Mouse (Mus musculus) intestine, postnatal 0 days (tissue): ENCODE data around the gene Pold3. TPM values are rescaled to one million over a fixed set of nuclear protein-coding genes. Genes with fewer than 3 reads are reported as not detected.
"Not testable (repeated sequence)": the region's sequence is repeated elsewhere in the genome, so short reads cannot be mapped to it uniquely, and the experiment has no call there.

Experiments
- ATAC-seq: fragments of 200-750 bp; cut with Nextera tagmentation; 2 replicates; pipeline ENCODE4 v1.8.0; 2017; ENCODE audit warnings: mild to moderate bottlenecking, moderate TSS enrichment, moderate library complexity
- H3K27ac ChIP-seq: fragments of 300-500 bp; sonication (generic); 2 replicates; pipeline ENCODE4 v1.5.1; 2014; ENCODE audit warnings: mild to moderate bottlenecking, low read depth, low read length, moderate library complexity
- H3K27me3 ChIP-seq: fragments of 300-500 bp; sonication (generic); replicated peaks from 2 replicates; pipeline ENCODE4 v1.6.1; 2014; ENCODE audit warnings: low read length, mixed read lengths; ENCODE audit not compliant: control insufficient read depth, insufficient read depth
- H3K36me3 ChIP-seq: fragments of 300-500 bp; sonication (generic); 2 replicates; pipeline ENCODE4 v1.6.1; 2014; ENCODE audit warnings: mild to moderate bottlenecking, moderate library complexity; ENCODE audit not compliant: control insufficient read depth, insufficient read depth
- H3K4me1 ChIP-seq: fragments of 300-500 bp; sonication (generic); replicated peaks from 2 replicates; pipeline ENCODE4 v1.6.1; 2014; ENCODE audit warnings: antibody characterized with exemption, low read length, mixed read lengths; ENCODE audit not compliant: control insufficient read depth, insufficient read depth
- H3K4me2 ChIP-seq: fragments of 300-500 bp; sonication (generic); replicated peaks from 2 replicates; pipeline ENCODE4 v1.6.1; 2014; ENCODE audit warnings: low read depth, mild to moderate bottlenecking, moderate library complexity
- H3K4me3 ChIP-seq: fragments of 300-500 bp; sonication (generic); 2 replicates; pipeline ENCODE4 v1.5.1; 2014; ENCODE audit warnings: low read depth, low read length
- H3K9ac ChIP-seq: fragments of 300-500 bp; sonication (generic); 2 replicates; pipeline ENCODE4 v1.6.1; 2014; ENCODE audit warnings: mild to moderate bottlenecking, low read depth, low read length
- H3K9me3 ChIP-seq: fragments of 300-500 bp; sonication (generic); 2 replicates; pipeline ENCODE4 v1.6.1; 2016; ENCODE audit warnings: mixed run types; ENCODE audit not compliant: control insufficient read depth
- CTCF ChIP-seq: sonication (generic); IDR thresholded peaks from 2 replicates; pipeline ENCODE4 v1.5.1; 2016; ENCODE audit warnings: low read depth, mild to moderate bottlenecking, control low read depth, antibody characterized with exemption, moderate library complexity
- WGBS: fragments of 180-500 bp; shearing (Covaris S2); extraction: QIAGEN DNeasy Blood & Tissue Kit; methylation state at CpG from one replicate; pipeline ENCODE4 v1.1.7; 2014; 5-methylcytosine and 5-hydroxymethylcytosine counted together
- polyA plus RNA-seq: library from polyadenylated mRNA; unstranded; fragments of >200 nt; fragmentation: Nextera tagmentation; extraction: Ambion mirVana; gene quantifications from 2 replicates; pipeline ENCODE4 v1.2.1, GENCODE M21; 2015

Pold3 gene
- polyA plus RNA-seq, 1 experiment from 2014 or later: 18.3 TPM

GRCm38 (mm10) chr7:100077071-100077470, 44.3 kb downstream of the Pold3 start:
- Histone ChIP-seq H3K4me2 (no peak overlapping the region), H3K9me3 (no peaks in the 10 kb centered on the region), H3K36me3 (peaks cover under 1% of the 10 kb centered on the region), H3K27me3 (no peaks in the 10 kb centered on the region), H3K4me3 (no peak overlapping the region), H3K9ac (no peak overlapping the region), H3K27ac (no peak overlapping the region), H3K4me1 (no peaks in the 10 kb centered on the region)
- WGBS: 84% methylated on average over 4 of the region's 4 CpGs
- no peak for TF ChIP-seq CTCF
- ATAC-seq: no peak; the same call in 1 of the 2 replicates

- no peak overlapping the region for H3K27ac ChIP-seq
- H3K4me3 ChIP-seq: no peak overlapping the region
- H3K4me2 ChIP-seq: no peak overlapping the region
- no peak for TF ChIP-seq CTCF
- H3K9me3 ChIP-seq: no peaks in the 10 kb centered on the region
- H3K27me3 ChIP-seq: no peaks in the 10 kb centered on the region
- ATAC-seq: no peak
- no peak overlapping the region for H3K9ac ChIP-seq
- WGBS: 40% methylated on average over 5 of the region's 5 CpGs
- H3K4me1 ChIP-seq: no peaks in the 10 kb centered on the region
- no peaks in the 10 kb centered on the region; the same call in 1 of the 2 replicates for H3K36me3 ChIP-seq
Measured at GRCm38 (mm10) chr7:100076296-100076695, 45.1 kb downstream of the Pold3 start.

- Histone ChIP-seq H3K9ac (no peak overlapping the region), H3K27ac (no peak overlapping the region), H3K27me3 (no peaks in the 10 kb centered on the region), H3K4me1 (no peaks in the 10 kb centered on the region), H3K4me3 (no peak overlapping the region), H3K36me3 (no peaks in the 10 kb centered on the region; the same call in 1 of the 2 replicates), H3K4me2 (no peak overlapping the region), H3K9me3 (no peaks in the 10 kb centered on the region)
- no peak for ATAC-seq
- peak; percentile 28 for TF ChIP-seq CTCF
- WGBS: 76% methylated on average over 2 of the region's 2 CpGs
Measured at GRCm38 (mm10) chr7:100073959-100074358, 47.4 kb downstream of the Pold3 start.

- H3K27me3 ChIP-seq, ATAC-seq, H3K4me1 ChIP-seq, H3K27ac ChIP-seq, H3K4me2 ChIP-seq, H3K9me3 ChIP-seq, H3K36me3 ChIP-seq, H3K4me3 ChIP-seq, H3K9ac ChIP-seq: not testable (repeated sequence)
- WGBS: 83% methylated on average over 2 of the region's 2 CpGs
Measured at GRCm38 (mm10) chr7:100052991-100053390, 68.4 kb downstream of the Pold3 start.

- no peak for ATAC-seq
- H3K36me3 ChIP-seq: no peaks in the 10 kb centered on the region
- 73% methylated on average over 4 of the region's 4 CpGs for WGBS
Measured at GRCm38 (mm10) chr7:100051904-100052303, 69.5 kb downstream of the Pold3 start.

GRCm38 (mm10) chr7:100046486-100046885, 74.9 kb downstream of the Pold3 start:
- H3K4me1 ChIP-seq: no peaks in the 10 kb centered on the region
- H3K9ac ChIP-seq: no peak overlapping the region
- 68% methylated on average over 2 of the region's 2 CpGs for WGBS
- 0 out of 2 replicates have a peak, but pooled peaks cover 4% of the 10 kb centered on the region for H3K27me3 ChIP-seq
- H3K36me3 ChIP-seq: no peaks in the 10 kb centered on the region
- ATAC-seq: no peak
- no peaks in the 10 kb centered on the region for H3K9me3 ChIP-seq
- H3K27ac ChIP-seq: no peak overlapping the region
- no peak for TF ChIP-seq CTCF
- no peak overlapping the region for H3K4me3 ChIP-seq
- H3K4me2 ChIP-seq: no peak overlapping the region

More at GRCm38 (mm10) chr7:100051904-100052303, 69.5 kb downstream of the Pold3 start:
- H3K27ac ChIP-seq: no peak overlapping the region
- no peak overlapping the region for H3K9ac ChIP-seq
- no peak overlapping the region for H3K4me3 ChIP-seq
- H3K9me3 ChIP-seq: no peaks in the 10 kb centered on the region
- H3K4me1 ChIP-seq: no peaks in the 10 kb centered on the region
- H3K4me2 ChIP-seq: no peak overlapping the region
- H3K27me3 ChIP-seq: no peaks in the 10 kb centered on the region
- TF ChIP-seq CTCF: no peak

- Histone ChIP-seq H3K36me3 (no peaks in the 10 kb centered on the region), H3K4me3 (no peak overlapping the region), H3K4me2 (no peak overlapping the region), H3K27ac (no peak overlapping the region), H3K9ac (no peak overlapping the region), H3K4me1 (no peaks in the 10 kb centered on the region), H3K27me3 (0 out of 2 replicates have a peak, but pooled peaks cover 4% of the 10 kb centered on the region), H3K9me3 (no peaks in the 10 kb centered on the region)
- 39% methylated on average over 4 of the region's 4 CpGs for WGBS
- no peak for TF ChIP-seq CTCF
- ATAC-seq: no peak
Measured at GRCm38 (mm10) chr7:100043605-100044031, 77.7 kb downstream of the Pold3 start.
